Mouse (Mus musculus) skeletal muscle tissue, adult 2 months (tissue): ENCODE results near the gene Gpr15.

Experiments
- DNase-seq: peaks from one replicate; pipeline ENCODE4 v3.0.0-alpha.2; 2012; ENCODE audit warnings: low read depth, low spot score

Gpr15 gene

GRCm38 (mm10) chr16:58702329-58702932 is 16.4 kb downstream of the Gpr15 start:
- DNase-seq = no peak

GRCm38 (mm10) chr16:58701779-58702178 is 17.1 kb downstream of the Gpr15 start:
- no peak for DNase-seq

GRCm38 (mm10) chr16:58700816-58701424 is 17.9 kb downstream of the Gpr15 start:
- no peak for DNase-seq

- DNase-seq = no peak
Measured at GRCm38 (mm10) chr16:58700174-58700573, 18.7 kb downstream of the Gpr15 start.

GRCm38 (mm10) chr16:58697261-58697660 is 21.6 kb downstream of the Gpr15 start:
- DNase-seq = no peak

- no peak for DNase-seq
Measured at GRCm38 (mm10) chr16:58696796-58697195, 22.1 kb downstream of the Gpr15 start.

- no peak for DNase-seq
Measured at GRCm38 (mm10) chr16:58694091-58694490, 24.8 kb downstream of the Gpr15 start.

GRCm38 (mm10) chr16:58690322-58690732 is 28.5 kb downstream of the Gpr15 start:
- no peak for DNase-seq

GRCm38 (mm10) chr16:58689555-58690169 is 29.2 kb downstream of the Gpr15 start:
- DNase-seq = no peak

GRCm38 (mm10) chr16:58688534-58688933 is 30.3 kb downstream of the Gpr15 start:
- DNase-seq = no peak

GRCm38 (mm10) chr16:58685548-58686537 is 33.0 kb downstream of the Gpr15 start:
- no peak for DNase-seq

GRCm38 (mm10) chr16:58684537-58684936 is 34.3 kb downstream of the Gpr15 start:
- no peak for DNase-seq

GRCm38 (mm10) chr16:58683911-58684310 is 35.0 kb downstream of the Gpr15 start:
- DNase-seq = no peak

- DNase-seq = no peak
Measured at GRCm38 (mm10) chr16:58682870-58683269, 36.0 kb downstream of the Gpr15 start.

GRCm38 (mm10) chr16:58682046-58682445 is 36.8 kb downstream of the Gpr15 start:
- DNase-seq = no peak

- DNase-seq = no peak
Measured at GRCm38 (mm10) chr16:58678660-58679059, 40.2 kb downstream of the Gpr15 start.

- no peak for DNase-seq
Measured at GRCm38 (mm10) chr16:58677491-58677890, 41.4 kb downstream of the Gpr15 start.

GRCm38 (mm10) chr16:58676633-58677032 is 42.2 kb downstream of the Gpr15 start:
- DNase-seq = no peak

- no peak for DNase-seq
Measured at GRCm38 (mm10) chr16:58676156-58676555, 42.7 kb downstream of the Gpr15 start.

GRCm38 (mm10) chr16:58675256-58675655 is 43.6 kb downstream of the Gpr15 start:
- DNase-seq = no peak

GRCm38 (mm10) chr16:58673811-58674410 is 45.0 kb downstream of the Gpr15 start:
- no peak for DNase-seq
